Mouse (Mus musculus) hindbrain, postnatal 0 days (tissue): Measurements from ENCODE around the gene Fzr1. TPM values are rescaled to one million over a fixed set of nuclear protein-coding genes. Genes with fewer than 3 reads are reported as not detected.

ENCODE experiments used
- ATAC-seq: fragments of 200-750 bp; cut with Nextera tagmentation; 2 replicates; pipeline ENCODE4 v1.8.0; 2017; ENCODE audit warnings: mild to moderate bottlenecking, moderate TSS enrichment, moderate library complexity
- DNase-seq: peaks from one replicate; pipeline ENCODE4 v3.0.0-alpha.2; 2015; ENCODE audit warnings: low spot score
- H3K27ac ChIP-seq: fragments of 300-500 bp; sonication (generic); 2 replicates; pipeline ENCODE4 v1.5.1; 2014; ENCODE audit warnings: mild to moderate bottlenecking
- H3K27me3 ChIP-seq: fragments of 300-500 bp; sonication (generic); 2 replicates; pipeline ENCODE4 v1.6.1; 2014; ENCODE audit warnings: low read length, mixed read lengths; ENCODE audit not compliant: insufficient read depth
- H3K36me3 ChIP-seq: fragments of 300-500 bp; sonication (generic); 2 replicates; pipeline ENCODE4 v1.6.1; 2014; ENCODE audit warnings: low read length, mixed read lengths; ENCODE audit not compliant: insufficient read depth
- H3K4me1 ChIP-seq: fragments of 300-500 bp; sonication (generic); 2 replicates; pipeline ENCODE4 v1.6.1; 2014; ENCODE audit warnings: antibody characterized with exemption, low read length, mixed read lengths; ENCODE audit not compliant: insufficient read depth
- H3K4me2 ChIP-seq: fragments of 300-500 bp; sonication (generic); 2 replicates; pipeline ENCODE4 v1.6.1; 2014; ENCODE audit warnings: low read depth, mild to moderate bottlenecking, low read length, moderate library complexity, mixed read lengths
- H3K4me3 ChIP-seq: fragments of 300-500 bp; sonication (generic); 2 replicates; pipeline ENCODE4 v1.5.1; 2014; ENCODE audit warnings: low read length
- H3K9ac ChIP-seq: fragments of 300-500 bp; sonication (generic); replicated peaks from 2 replicates; pipeline ENCODE4 v1.6.1; 2014; ENCODE audit warnings: mild to moderate bottlenecking, low read length, moderate library complexity, mixed read lengths
- H3K9me3 ChIP-seq: fragments of 300-500 bp; sonication (generic); 2 replicates; pipeline ENCODE4 v1.6.1; 2016; ENCODE audit warnings: low read length, mixed read lengths
- CTCF ChIP-seq: IDR thresholded peaks from 2 replicates; pipeline ENCODE4 v1.5.1; 2016; ENCODE audit warnings: antibody characterized with exemption, control low read depth, low read depth
- WGBS: fragments of 180-500 bp; shearing (Covaris S2); extraction: QIAGEN DNeasy Blood & Tissue Kit; methylation state at CpG from one replicate; pipeline ENCODE4 v1.1.7; 2014; 5-methylcytosine and 5-hydroxymethylcytosine counted together
- polyA plus RNA-seq: library from polyadenylated mRNA; unstranded; fragments of >200 nt; fragmentation: Nextera tagmentation; extraction: Ambion mirVana; gene quantifications from 2 replicates; pipeline ENCODE4 v1.2.1, GENCODE M21; 2015
- total RNA-seq: library from RNA; depleted of rRNA; stranded (reverse); fragments of >200 nt; gene quantifications from 2 replicates; pipeline ENCODE4 v1.2.3, GENCODE M21; 2014

The Fzr1 gene
- total and polyA plus RNA-seq, 2 experiments from 2014 or later, result 106 to 134 TPM

DNA sequence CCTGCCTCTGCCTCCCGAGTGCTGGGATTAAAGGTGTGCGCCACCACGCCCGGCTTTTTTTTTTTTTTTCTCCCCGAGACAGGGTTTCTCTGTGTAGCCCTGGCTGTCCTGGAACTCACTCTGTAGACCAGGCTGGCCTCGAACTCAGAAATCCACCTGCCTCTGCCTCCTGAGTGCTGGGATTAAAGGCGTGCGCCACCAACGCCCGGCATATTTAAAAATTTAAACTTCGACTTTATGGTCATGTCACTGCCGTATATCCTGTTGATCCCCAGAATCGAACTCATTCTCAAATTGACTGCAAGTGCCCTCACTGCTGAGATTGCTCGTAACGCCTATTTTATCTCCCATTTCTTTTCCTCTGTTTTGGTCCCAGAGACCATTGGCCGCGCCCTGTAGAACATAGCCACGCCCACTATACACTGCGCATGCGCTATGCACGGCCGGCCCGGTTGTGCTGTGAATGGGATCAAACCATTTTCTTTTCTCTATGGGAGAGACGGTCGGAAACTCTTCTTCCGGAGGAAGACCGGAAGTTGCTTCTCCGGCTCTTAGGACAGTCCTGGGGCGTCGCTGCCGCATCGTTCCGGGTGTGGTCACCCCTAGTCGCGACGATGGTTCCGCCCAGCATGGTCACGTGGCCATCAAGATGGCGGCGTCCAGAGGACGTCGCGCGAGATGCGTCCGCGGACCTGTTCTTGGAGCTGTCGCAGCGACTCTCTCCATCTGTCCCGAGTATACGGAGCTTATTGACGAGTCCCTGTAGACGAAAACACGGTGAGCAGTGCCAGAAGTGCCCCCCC is 5.7 kb upstream of the Fzr1 start, which contains the start of the genes Dohh and Gm48551:
Dohh (plus strand) TSS at position 627 of the 803 bp plus-strand sequence.
Gm48551 (plus strand) TSS at position 665 of the 803 bp plus-strand sequence.
- peak within 1 kb of the TSS; percentile 94 for H3K27ac ChIP-seq
- H3K9ac ChIP-seq, result peak within 1 kb of the TSS; percentile 87
- H3K27me3 ChIP-seq, result no peaks in the 10 kb centered on the region
- H3K36me3 ChIP-seq, result peaks cover 33% of the 10 kb centered on the region
- 4% methylated on average over 50 of the region's 54 CpGs for WGBS
- no peak for TF ChIP-seq CTCF
- peak; percentile 96 for ATAC-seq
- H3K4me2 ChIP-seq, result peak within 1 kb of the TSS; percentile 97
- DNase-seq, result peak; percentile 100
- H3K4me1 ChIP-seq, result peaks cover 10% of the 10 kb centered on the region; the same call in 1 of the 2 replicates
- peak within 1 kb of the TSS; percentile 93 for H3K4me3 ChIP-seq
- H3K9me3 ChIP-seq, result no peaks in the 10 kb centered on the region

- no peak overlapping the region for H3K9ac ChIP-seq
- ATAC-seq (no peak), DNase-seq (no peak)
- H3K9me3 ChIP-seq, result no peaks in the 10 kb centered on the region
- no peaks in the 10 kb centered on the region for H3K27me3 ChIP-seq
- TF ChIP-seq CTCF, result no peak
- 86% methylated on average over 5 of the region's 5 CpGs for WGBS
- no peak overlapping the region for H3K4me2 ChIP-seq
- H3K4me1 ChIP-seq, result peaks cover 15% of the 10 kb centered on the region
- no peak overlapping the region for H3K4me3 ChIP-seq
- peaks cover 14% of the 10 kb centered on the region for H3K36me3 ChIP-seq
- H3K27ac ChIP-seq, result no peak overlapping the region
Observed at GRCm38 (mm10) chr10:81382039-81382438, 3.7 kb upstream of the Fzr1 start.

DNA sequence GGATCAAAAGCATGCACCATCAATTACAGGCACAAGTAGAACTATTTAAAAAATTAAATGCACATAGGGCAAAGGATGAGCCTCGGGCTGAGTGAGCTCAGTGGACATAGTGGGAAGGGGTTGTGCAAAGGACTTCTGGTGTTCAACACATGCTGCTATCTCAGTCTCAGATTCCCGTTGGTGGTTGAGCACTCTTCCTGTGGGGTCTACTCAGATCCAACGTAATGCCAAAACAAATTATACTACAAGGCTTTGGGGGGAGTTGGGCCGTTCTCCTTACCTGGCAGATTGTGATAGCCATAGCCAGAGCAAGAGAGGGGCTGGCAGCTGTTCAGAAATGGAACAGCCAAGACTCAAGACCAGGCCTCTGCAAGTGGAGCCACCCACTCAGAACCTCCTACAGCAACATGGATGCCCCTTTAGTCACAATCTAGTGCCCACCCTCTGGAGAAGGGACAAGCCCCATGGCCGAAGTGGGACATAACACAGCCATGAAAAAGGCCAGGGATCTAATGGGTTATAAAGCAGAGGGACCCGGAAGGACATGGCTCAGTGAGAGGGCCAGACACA is 1.6 kb upstream of the Fzr1 start:
- no peak overlapping the region for H3K4me3 ChIP-seq
- no peak for TF ChIP-seq CTCF
- no peaks in the 10 kb centered on the region for H3K9me3 ChIP-seq
- no peaks in the 10 kb centered on the region for H3K27me3 ChIP-seq
- no peak overlapping the region for H3K27ac ChIP-seq
- H3K36me3 ChIP-seq, result no peaks in the 10 kb centered on the region
- ATAC-seq (no peak), DNase-seq (no peak)
- WGBS, result 89% methylated on average over 6 of the region's 6 CpGs
- H3K4me2 ChIP-seq, result no peak overlapping the region
- H3K9ac ChIP-seq, result no peak overlapping the region
- peaks cover 12% of the 10 kb centered on the region for H3K4me1 ChIP-seq

- H3K9me3 ChIP-seq, result no peaks in the 10 kb centered on the region
- no peak for DNase-seq
- peaks cover 12% of the 10 kb centered on the region for H3K4me1 ChIP-seq
- no peaks in the 10 kb centered on the region for H3K36me3 ChIP-seq
- 60% methylated on average over 3 of the region's 3 CpGs for WGBS
- TF ChIP-seq CTCF, result no peak
- no peak for ATAC-seq
- peak overlapping the region; percentile 84 for H3K4me3 ChIP-seq
- no peak overlapping the region; the same call in 1 of the 2 replicates for H3K9ac ChIP-seq
- H3K27me3 ChIP-seq, result no peaks in the 10 kb centered on the region
- H3K4me2 ChIP-seq, result peak overlapping the region; percentile 94
- 0 out of 2 replicates have a peak overlapping the region, but pooled peaks have one; percentile 22 for H3K27ac ChIP-seq
Observed at GRCm38 (mm10) chr10:81379183-81379553, 852 bp upstream of the Fzr1 start.

GRCm38 (mm10) chr10:81378553-81379182 is 352 bp upstream of the Fzr1 start:
- peak; percentile 100 for DNase-seq
- peak overlapping the region; percentile 89 for H3K9ac ChIP-seq
- H3K4me3 ChIP-seq, result peak overlapping the region; percentile 84
- H3K4me1 ChIP-seq, result peaks cover 12% of the 10 kb centered on the region
- H3K27ac ChIP-seq, result peak overlapping the region; percentile 85; the same call in 1 of the 2 replicates
- peak overlapping the region; percentile 94 for H3K4me2 ChIP-seq
- peak; percentile 98 for ATAC-seq
- no peaks in the 10 kb centered on the region for H3K9me3 ChIP-seq
- no peaks in the 10 kb centered on the region for H3K27me3 ChIP-seq
- TF ChIP-seq CTCF, result no peak; the same call in 1 of the 2 replicates
- no peaks in the 10 kb centered on the region for H3K36me3 ChIP-seq
- WGBS, result under 1% methylated on average over 46 of the region's 46 CpGs

GRCm38 (mm10) chr10:81377362-81377664 is 1.0 kb downstream of the Fzr1 start:
- Histone ChIP-seq H3K27me3 (no peaks in the 10 kb centered on the region), H3K27ac (peak overlapping the region; percentile 85; the same call in 1 of the 2 replicates), H3K4me2 (peak overlapping the region; percentile 94), H3K36me3 (no peaks in the 10 kb centered on the region), H3K4me1 (peaks cover 12% of the 10 kb centered on the region), H3K4me3 (peak overlapping the region; percentile 84), H3K9me3 (no peaks in the 10 kb centered on the region), H3K9ac (peak overlapping the region; percentile 89)
- WGBS, result 48% methylated on average over 2 of the region's 2 CpGs
- DNase-seq, result no peak
- no peak for ATAC-seq
- TF ChIP-seq CTCF, result no peak
